Mouse (Mus musculus): ENCODE results near the gene Dok5. TPM values are rescaled to one million over a fixed set of nuclear protein-coding genes. Genes with fewer than 3 reads are reported as not detected.

Gene Dok5
- total RNA-seq, 2 experiments from 2014 or later: 3.8 to 5.6 TPM

GRCm38 (mm10) chr2:170912589-170913223 lies 181.1 kb downstream of the Dok5 start:
- intact Hi-C loops (cut with DNase I): loop anchor here (10.0 kb wide), 1 partner anchor 1302 kb away; no protein-coding TSS in a partner anchor
- DNase-seq: no peak

- intact Hi-C loops (cut with DNase I): loop anchor here (10.0 kb wide), 1 partner anchor 1301 kb away; no protein-coding TSS in a partner anchor
- DNase-seq: no peak
These were observed 182.3 kb downstream of the Dok5 start for GRCm38 (mm10) chr2:170913863-170914262.

- intact Hi-C loops (cut with DNase I): loop anchor here (10.0 kb wide), 1 partner anchor 1299 kb away; no protein-coding TSS in a partner anchor
- DNase-seq: no peak
These were observed 184.0 kb downstream of the Dok5 start for GRCm38 (mm10) chr2:170915646-170916045.

- intact Hi-C loops (cut with DNase I): no loop called here
- no peak for DNase-seq
These were observed 190.7 kb downstream of the Dok5 start for GRCm38 (mm10) chr2:170922260-170922659.

- intact Hi-C loops (cut with DNase I): no loop called here
- DNase-seq: no peak
These were observed 192.5 kb downstream of the Dok5 start for GRCm38 (mm10) chr2:170924131-170924530.

- intact Hi-C loops (cut with DNase I): no loop called here
These were observed 194.6 kb downstream of the Dok5 start for GRCm38 (mm10) chr2:170926237-170926636.

More at GRCm38 (mm10) chr2:170926237-170926636, 194.6 kb downstream of the Dok5 start:
- no peak for DNase-seq

Other genes starting within 250 kb of the Dok5 start
- 10 to 100 TPM; 12.1 to 12.6 TPM for gene Pfdn4, start 235.4 kb upstream of the Dok5 start, total RNA-seq (2021)
- not detected for gene Cyp24a1, start 234.7 kb upstream of the Dok5 start, total RNA-seq (2021)
- gene 4930470P17Rik, start 129.8 kb upstream of the Dok5 start, total RNA-seq (2021): not detected